Mouse (Mus musculus): ENCODE measurements around the gene Mboat2. TPM values are rescaled to one million over a fixed set of nuclear protein-coding genes. Genes with fewer than 3 reads are reported as not detected.

Mboat2 gene
- total RNA-seq, 4 experiments from 2014 or later = 72.1 to 87.1 (median 83.2) TPM

GRCm38 (mm10) chr12:24898226-24898625 is 67.5 kb downstream of the Mboat2 start:
- no peak for DNase-seq (ENCODE audit: low spot score in 2 of 2)

- no peak for DNase-seq (ENCODE audit: low spot score in 2 of 2)
Measured at GRCm38 (mm10) chr12:24899636-24900035, 69.0 kb downstream of the Mboat2 start.

- no peak for DNase-seq (ENCODE audit: low spot score in 2 of 2)
Measured at GRCm38 (mm10) chr12:24902736-24903135, 72.1 kb downstream of the Mboat2 start.

- no peak for DNase-seq (ENCODE audit: low spot score in 2 of 2)
Measured at GRCm38 (mm10) chr12:24907894-24908293, 77.2 kb downstream of the Mboat2 start.

GRCm38 (mm10) chr12:24909679-24910078 is 79.0 kb downstream of the Mboat2 start:
- DNase-seq (ENCODE audit: low spot score in 2 of 2) = no peak

GRCm38 (mm10) chr12:24912174-24912573 is 81.5 kb downstream of the Mboat2 start:
- DNase-seq (ENCODE audit: low spot score in 2 of 2) = no peak

GRCm38 (mm10) chr12:24912876-24913275 is 82.2 kb downstream of the Mboat2 start:
- no peak for DNase-seq (ENCODE audit: low spot score in 2 of 2)

- no peak for DNase-seq (ENCODE audit: low spot score in 2 of 2)
Measured at GRCm38 (mm10) chr12:24918575-24919262, 88.0 kb downstream of the Mboat2 start.

GRCm38 (mm10) chr12:24920861-24921260 is 90.2 kb downstream of the Mboat2 start:
- DNase-seq (ENCODE audit: low spot score in 2 of 2) = no peak

- no peak for DNase-seq (ENCODE audit: low spot score in 2 of 2)
Measured at GRCm38 (mm10) chr12:24924003-24924402, 93.3 kb downstream of the Mboat2 start.

GRCm38 (mm10) chr12:24925276-24925675 is 94.6 kb downstream of the Mboat2 start:
- no peak for DNase-seq (ENCODE audit: low spot score in 2 of 2)

GRCm38 (mm10) chr12:24925684-24926083 is 95.0 kb downstream of the Mboat2 start:
- no peak for DNase-seq (ENCODE audit: low spot score in 2 of 2)

GRCm38 (mm10) chr12:24928051-24928748 is 97.5 kb downstream of the Mboat2 start:
- peak; percentile 89 to 91 for DNase-seq (ENCODE audit: low spot score in 2 of 2)

GRCm38 (mm10) chr12:24929043-24929442 is 98.4 kb downstream of the Mboat2 start:
- DNase-seq (ENCODE audit: low spot score in 2 of 2) = no peak

- no peak for DNase-seq (ENCODE audit: low spot score in 2 of 2)
Measured at GRCm38 (mm10) chr12:24930760-24931159, 100.1 kb downstream of the Mboat2 start.

- DNase-seq (ENCODE audit: low spot score in 2 of 2) = no peak
Measured at GRCm38 (mm10) chr12:24932120-24932519, 101.4 kb downstream of the Mboat2 start.

GRCm38 (mm10) chr12:24933206-24933775 is 102.6 kb downstream of the Mboat2 start:
- DNase-seq (ENCODE audit: low spot score in 2 of 2) = no peak

- DNase-seq (ENCODE audit: low spot score in 2 of 2) = no peak
Measured at GRCm38 (mm10) chr12:24933996-24934395, 103.3 kb downstream of the Mboat2 start.

- no peak for DNase-seq (ENCODE audit: low spot score in 2 of 2)
Measured at GRCm38 (mm10) chr12:24936281-24936680, 105.6 kb downstream of the Mboat2 start.

GRCm38 (mm10) chr12:24939372-24939771 is 108.7 kb downstream of the Mboat2 start:
- DNase-seq (ENCODE audit: low spot score in 2 of 2) = no peak

- no peak for DNase-seq (ENCODE audit: low spot score in 2 of 2)
Measured at GRCm38 (mm10) chr12:24942619-24943287, 112.1 kb downstream of the Mboat2 start.

- DNase-seq (ENCODE audit: low spot score in 2 of 2) = no peak
Measured at GRCm38 (mm10) chr12:24943427-24943826, 112.7 kb downstream of the Mboat2 start.
